Mouse (Mus musculus) kidney, embryonic 16.5 days (tissue): ENCODE measurements at regions not wholly inside any gene's neighbourhood (a gene's known extent, or its start where the extent isn't known, plus 50 kb on each side); places are given as distances from the start of the nearest gene placed in this dataset.

ENCODE experiments used
- ATAC-seq: fragments of 200-750 bp; cut with Nextera tagmentation; 2 replicates; pipeline ENCODE4 v1.8.0; 2017; ENCODE audit warnings: moderate TSS enrichment; ENCODE audit not compliant: low FRiP score, low TSS enrichment
- H3K27ac ChIP-seq: fragments of 300-500 bp; sonication (generic); 2 replicates; pipeline ENCODE4 v1.5.1; 2014; ENCODE audit warnings: low read length
- H3K27me3 ChIP-seq: fragments of 300-500 bp; sonication (generic); 2 replicates; pipeline ENCODE4 v1.6.1; 2014; ENCODE audit warnings: low read length, control low read depth, mixed read lengths; ENCODE audit not compliant: insufficient read depth
- H3K36me3 ChIP-seq: fragments of 300-500 bp; sonication (generic); 2 replicates; pipeline ENCODE4 v1.6.1; 2014; ENCODE audit warnings: low read length, control low read depth, mixed read lengths; ENCODE audit not compliant: insufficient read depth
- H3K4me1 ChIP-seq: fragments of 300-500 bp; sonication (generic); 2 replicates; pipeline ENCODE4 v1.6.1; 2014; ENCODE audit warnings: low read length, control low read depth, mixed read lengths; ENCODE audit not compliant: insufficient read depth
- H3K4me2 ChIP-seq: fragments of 300-500 bp; sonication (generic); replicated peaks from 2 replicates; pipeline ENCODE4 v1.6.1; 2014; ENCODE audit warnings: low read depth, low read length
- H3K4me3 ChIP-seq: fragments of 300-500 bp; sonication (generic); 2 replicates; pipeline ENCODE4 v1.5.1; 2014; ENCODE audit warnings: mild to moderate bottlenecking, low read length
- H3K9ac ChIP-seq: fragments of 300-500 bp; sonication (generic); replicated peaks from 2 replicates; pipeline ENCODE4 v1.6.1; 2014; ENCODE audit warnings: low read length
- H3K9me3 ChIP-seq: fragments of 300-500 bp; sonication (generic); 2 replicates; pipeline ENCODE4 v1.6.1; 2016; ENCODE audit warnings: low read length, control low read depth
- WGBS: fragments of 180-500 bp; shearing (Covaris S2); extraction: QIAGEN DNeasy Blood & Tissue Kit; methylation state at CpG from one replicate; pipeline ENCODE4 v1.1.7; 2014; 5-methylcytosine and 5-hydroxymethylcytosine counted together

GRCm38 (mm10) chr1:28229611-28230010 is 550.4 kb downstream of the Gm597 start:
- H3K4me3 ChIP-seq = no peak overlapping the region
- H3K27me3 ChIP-seq = no peaks in the 10 kb centered on the region
- H3K27ac ChIP-seq = no peak overlapping the region
- no peaks in the 10 kb centered on the region for H3K4me1 ChIP-seq
- no peak overlapping the region for H3K4me2 ChIP-seq
- no peak overlapping the region for H3K9ac ChIP-seq
- no peaks in the 10 kb centered on the region for H3K9me3 ChIP-seq
- ATAC-seq = no peak
- H3K36me3 ChIP-seq = no peaks in the 10 kb centered on the region

- peak; percentile 85 for ATAC-seq
- H3K4me3 ChIP-seq = no peak overlapping the region
Measured at GRCm38 (mm10) chr1:28214243-28215038, 565.6 kb downstream of the Gm597 start.

More at GRCm38 (mm10) chr1:28214243-28215038, 565.6 kb downstream of the Gm597 start:
- Histone ChIP-seq H3K9me3 (no peaks in the 10 kb centered on the region), H3K4me2 (no peak overlapping the region), H3K9ac (no peak overlapping the region), H3K27ac (no peak overlapping the region), H3K36me3 (no peaks in the 10 kb centered on the region), H3K4me1 (no peaks in the 10 kb centered on the region), H3K27me3 (no peaks in the 10 kb centered on the region)
- 36% methylated on average over 2 of the region's 2 CpGs for WGBS
